Mouse (Mus musculus) kidney, postnatal 25 days (tissue): ENCODE data around the gene B3gnt8.

Experiments
- DNase-seq, 2 experiments: peaks; one replicate each; pipeline ENCODE4 v3.0.0; 2021; ENCODE audit warnings: mixed read lengths in 2 of 2

The B3gnt8 gene

DNA sequence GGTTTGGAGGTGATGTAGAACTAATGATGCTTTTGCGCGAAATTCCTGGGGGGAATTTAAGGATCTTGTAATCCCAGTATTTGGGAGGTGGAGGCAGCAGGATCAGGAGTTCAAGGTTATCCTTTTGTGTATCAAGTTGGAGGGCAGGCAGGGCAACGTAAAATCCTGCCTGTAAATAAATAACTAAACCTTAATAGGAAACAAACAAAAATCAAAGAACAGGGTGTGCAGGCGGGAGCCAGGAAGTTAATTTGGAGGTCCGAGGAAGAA lies 6.8 kb upstream of the B3gnt8 start:
- no peak for DNase-seq

DNA sequence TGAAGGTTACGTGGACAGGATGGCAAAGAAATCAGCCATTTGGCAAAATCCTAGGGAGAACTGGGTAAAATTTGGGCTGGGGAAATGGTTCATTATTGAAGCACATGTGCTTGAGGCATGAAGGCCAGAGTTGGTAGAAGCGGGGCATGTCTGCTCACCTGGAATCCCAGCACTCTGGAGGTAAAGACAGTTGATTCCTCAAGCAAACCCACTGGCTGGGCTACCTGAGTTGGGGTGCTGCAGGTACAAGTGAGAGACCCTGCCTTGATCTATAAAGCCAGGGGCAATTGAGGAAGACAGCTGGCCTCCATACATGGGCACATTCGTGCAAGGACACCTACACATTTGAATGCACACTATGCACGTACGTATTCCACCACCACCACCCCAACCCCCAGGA lies 6.4 kb upstream of the B3gnt8 start:
- peak in 1 of 2 experiments; percentile 36 for DNase-seq

GRCm38 (mm10) chr7:25620751-25621150 lies 5.7 kb upstream of the B3gnt8 start:
- peak in 1 of 2 experiments; percentile 30 for DNase-seq

DNA sequence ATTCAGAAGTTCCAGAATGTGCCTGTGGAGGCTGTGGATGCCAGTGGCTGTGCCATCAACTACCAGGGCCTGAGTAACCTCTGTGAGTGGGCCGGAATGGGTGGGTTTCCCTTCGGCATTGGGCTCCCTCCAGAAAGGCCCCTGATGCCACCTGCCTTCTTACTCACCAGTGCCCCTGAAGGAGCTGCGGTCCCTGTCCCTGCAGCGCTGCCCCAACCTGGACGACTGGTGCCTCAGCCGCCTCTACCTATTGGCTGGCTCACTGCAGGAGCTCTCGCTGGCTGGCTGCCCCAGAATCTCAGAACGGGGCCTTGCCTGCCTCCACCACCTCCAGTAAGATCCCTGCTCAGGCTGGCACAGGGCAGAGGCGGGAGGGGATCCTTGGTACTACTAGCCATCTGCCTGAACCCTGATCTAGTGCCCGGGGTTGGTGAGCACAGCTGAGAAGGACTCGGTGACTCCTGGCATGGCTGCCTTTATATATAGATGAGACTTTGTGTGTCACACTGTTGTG lies 2.5 kb upstream of the B3gnt8 start:
- no peak for DNase-seq

DNA sequence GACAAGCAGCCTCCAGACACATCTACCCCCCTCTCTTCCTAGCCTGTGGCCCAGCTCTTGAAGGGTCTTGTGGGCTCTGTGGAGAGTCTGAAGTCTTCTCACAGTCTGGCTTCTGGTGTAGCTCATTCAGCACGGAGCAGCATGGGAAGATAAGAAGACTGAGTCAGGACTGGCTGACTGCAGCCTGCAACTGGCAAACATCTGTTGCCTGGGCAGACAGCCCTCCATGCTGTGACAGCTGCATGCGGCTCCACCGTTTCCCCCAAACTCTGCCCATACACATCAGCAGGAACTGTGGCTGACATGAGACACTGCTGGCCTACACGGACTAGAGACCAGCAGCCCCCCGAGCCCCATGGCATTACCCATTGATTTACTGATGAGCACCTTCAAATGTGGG lies 1.6 kb upstream of the B3gnt8 start:
- DNase-seq: no peak

DNA sequence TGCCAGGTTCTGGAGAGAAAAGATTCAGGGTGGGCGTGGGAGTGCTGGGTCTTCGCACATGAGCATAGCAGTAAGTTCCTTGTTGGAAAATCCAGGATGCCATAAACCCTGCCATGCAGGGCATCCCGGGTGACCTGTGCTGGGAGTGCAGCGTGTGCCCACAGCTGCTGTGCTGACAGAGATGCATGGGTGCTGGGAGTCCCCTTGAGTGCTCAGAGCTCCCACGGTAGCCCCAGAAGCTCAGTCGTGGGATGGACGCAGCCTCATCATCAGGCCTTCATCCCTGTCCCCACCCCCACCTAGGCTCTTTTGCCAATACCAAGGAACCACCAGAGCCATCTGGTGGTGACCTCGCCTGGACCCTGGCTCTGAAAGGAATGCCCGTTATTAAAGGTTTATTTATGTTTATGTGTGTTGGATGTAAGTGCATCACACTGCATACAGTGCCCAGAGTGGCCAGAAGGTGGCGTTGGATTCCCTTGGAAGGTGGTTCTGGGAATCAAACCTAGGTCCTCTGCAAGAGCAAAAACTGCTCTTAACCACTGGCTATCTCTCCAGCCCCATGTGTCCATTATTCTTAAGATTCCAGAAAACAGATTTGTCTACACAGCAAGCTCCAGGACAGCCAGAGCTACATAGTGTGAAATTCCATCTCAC lies 732 bp upstream of the B3gnt8 start:
- DNase-seq: peak in 1 of 2 experiments; percentile 66

GRCm38 (mm10) chr7:25627431-25628322 lies 1.2 kb downstream of the B3gnt8 start:
- DNase-seq: peak; percentile 79 to 90

DNA sequence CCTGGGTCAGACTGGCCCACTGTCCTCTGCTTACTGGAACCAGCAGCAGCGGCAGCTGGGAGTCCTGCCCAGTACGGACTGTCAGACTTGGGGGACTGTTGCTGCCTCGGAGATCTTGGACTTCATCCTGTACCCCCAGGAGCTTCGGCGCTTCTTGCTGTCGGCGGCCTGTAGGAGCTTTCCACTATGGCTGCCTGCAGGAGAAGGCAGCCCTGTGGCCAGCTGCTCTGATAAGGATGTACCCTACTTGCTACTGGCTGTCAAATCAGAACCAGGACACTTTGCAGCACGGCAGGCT lies 1.8 kb downstream of the B3gnt8 start:
- DNase-seq: peak; percentile 19 to 62

- no peak for DNase-seq
These were observed 6.2 kb downstream of the B3gnt8 start for GRCm38 (mm10) chr7:25632679-25633078.

DNA sequence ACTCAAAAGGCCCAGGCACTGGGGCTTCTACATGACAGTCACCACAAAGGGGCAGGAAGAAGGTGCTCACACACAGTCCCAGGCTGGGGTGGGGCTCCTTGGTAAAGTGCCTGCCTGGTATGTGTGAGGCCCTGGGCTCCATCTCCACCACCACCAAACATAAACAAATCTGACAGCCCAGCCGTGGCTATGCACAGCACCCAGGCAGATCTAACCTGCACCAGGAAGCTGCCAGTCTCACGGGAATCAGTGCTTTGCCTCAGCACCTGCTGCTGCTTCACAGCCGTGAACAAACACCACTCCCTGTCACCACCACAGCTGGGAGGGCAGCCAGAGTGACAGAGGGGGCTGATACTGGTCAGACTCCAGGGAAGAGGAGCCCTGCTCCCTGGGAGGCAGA lies 9.9 kb downstream of the B3gnt8 start:
- no peak for DNase-seq

DNA sequence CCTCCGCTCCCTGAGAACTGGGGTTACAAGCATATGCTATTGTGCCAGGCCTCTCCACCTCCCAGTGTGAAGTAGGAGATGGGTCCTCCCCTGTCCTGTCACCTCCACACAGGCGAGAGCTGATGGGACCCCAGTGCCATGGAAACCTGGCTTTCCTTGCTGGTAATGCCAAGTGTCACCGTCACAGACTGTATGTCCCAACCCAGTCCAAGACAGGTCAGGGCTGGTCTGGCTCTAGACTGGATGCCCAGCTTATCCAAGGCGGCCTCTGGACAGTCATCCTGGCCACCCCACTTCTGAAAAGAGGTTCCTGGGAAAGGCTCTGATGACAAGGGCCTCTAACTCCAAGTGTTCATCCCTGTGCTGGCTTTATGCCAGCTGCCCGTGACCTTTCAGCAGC lies 10.6 kb downstream of the B3gnt8 start:
- DNase-seq: no peak

GRCm38 (mm10) chr7:25639754-25640153 lies 13.3 kb downstream of the B3gnt8 start:
- no peak for DNase-seq

GRCm38 (mm10) chr7:25644136-25644535 lies 17.7 kb downstream of the B3gnt8 start:
- no peak for DNase-seq

DNA sequence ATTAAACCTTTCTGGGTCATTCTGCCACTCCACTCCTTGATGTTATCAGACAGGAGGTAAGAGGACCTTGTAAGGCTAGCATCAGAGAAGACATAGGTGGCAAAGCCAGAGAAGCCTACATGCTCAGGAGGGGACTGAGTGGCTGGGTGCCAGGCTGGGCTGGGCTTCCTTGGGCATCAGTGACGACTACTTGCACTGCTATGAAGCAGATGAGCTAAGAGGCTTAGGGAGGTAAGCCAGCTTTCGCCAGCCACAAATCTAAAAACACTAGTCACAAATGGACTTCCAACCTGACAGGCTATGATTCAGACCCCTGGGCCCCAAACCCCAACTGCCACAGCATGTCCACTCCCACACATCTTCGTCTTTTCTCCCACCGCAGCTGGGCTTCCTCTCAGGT lies 18.2 kb downstream of the B3gnt8 start:
- DNase-seq: no peak

- DNase-seq: peak in 1 of 2 experiments; percentile 75
These were observed 18.6 kb downstream of the B3gnt8 start for GRCm38 (mm10) chr7:25645074-25645473.

- DNase-seq: no peak
These were observed 21.2 kb downstream of the B3gnt8 start for GRCm38 (mm10) chr7:25647574-25648123.

DNA sequence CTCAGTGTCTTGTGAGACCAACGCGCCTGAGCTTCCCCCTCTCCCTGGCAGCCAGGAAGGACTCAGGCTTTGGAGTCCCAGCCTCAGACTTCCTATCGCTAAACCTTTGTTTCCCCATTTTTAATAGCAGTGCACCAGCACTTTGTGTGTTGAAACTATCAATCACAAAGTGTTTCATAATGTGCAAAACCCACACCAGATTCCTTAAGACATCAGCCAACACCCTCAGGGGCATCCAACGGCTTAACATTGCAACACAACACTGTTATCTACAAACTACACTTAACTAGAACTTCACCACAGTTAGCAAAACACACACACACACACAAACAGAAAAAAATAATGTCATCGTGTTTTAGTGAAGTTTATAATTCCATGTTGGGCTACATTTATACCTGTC lies 23.4 kb downstream of the B3gnt8 start:
- DNase-seq: no peak

- DNase-seq: no peak
These were observed 24.8 kb downstream of the B3gnt8 start for GRCm38 (mm10) chr7:25651281-25651680.

DNA sequence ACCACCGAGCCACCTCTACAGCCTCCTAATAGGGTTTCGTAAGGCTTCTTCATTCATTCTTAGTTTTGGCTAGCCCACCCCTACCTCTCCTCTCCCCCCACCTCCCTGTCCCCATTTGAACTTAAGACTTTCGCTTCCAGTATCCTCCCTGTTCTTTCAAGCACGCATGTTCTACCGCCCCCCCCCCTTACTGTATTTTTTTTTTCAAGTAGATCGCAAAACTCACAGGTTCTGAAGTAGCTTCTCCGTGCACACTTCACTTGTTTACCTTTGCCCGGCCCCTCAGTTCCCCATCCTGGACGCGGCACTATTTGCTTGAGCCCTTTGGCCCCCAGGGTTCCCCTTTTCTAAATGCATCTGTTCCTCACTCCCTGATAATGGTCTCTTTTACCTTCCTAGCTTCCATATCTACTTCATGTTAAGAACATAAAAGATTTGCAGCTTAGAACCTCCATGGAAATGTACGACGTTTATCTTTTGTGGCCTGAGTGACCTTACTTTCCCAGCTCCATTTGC lies 25.8 kb downstream of the B3gnt8 start:
- DNase-seq: no peak

GRCm38 (mm10) chr7:25655601-25656428 lies 29.4 kb downstream of the B3gnt8 start:
- DNase-seq: peak; percentile 76 to 86

DNA sequence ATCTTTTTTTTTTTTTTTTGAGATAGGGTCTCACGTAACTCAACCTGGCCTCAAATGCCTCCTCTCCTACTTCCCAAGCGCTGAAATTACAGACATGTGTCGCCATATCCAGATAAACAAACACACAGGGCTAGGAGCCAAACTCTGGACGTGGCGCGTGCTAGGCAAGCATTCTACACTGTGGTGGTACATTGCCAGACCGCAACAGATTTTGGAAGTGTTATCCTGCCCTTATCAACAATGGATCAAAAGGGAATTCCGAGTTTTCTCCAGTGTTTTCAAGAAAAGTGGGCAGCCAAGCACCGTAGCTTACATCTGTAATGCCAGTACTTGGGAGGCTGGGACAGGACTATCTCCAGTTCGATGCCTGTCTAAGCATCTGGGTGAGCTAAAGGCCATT lies 31.3 kb downstream of the B3gnt8 start:
- DNase-seq: peak in 1 of 2 experiments; percentile 37

GRCm38 (mm10) chr7:25658657-25659472 lies 32.4 kb downstream of the B3gnt8 start, which contains the start of the genes Bckdha and Exosc5:
TSS of gene Bckdha (minus strand) at chr7:25658981.
TSS of gene Exosc5 (plus strand) at chr7:25659164.
- DNase-seq: peak; percentile 100
